In the genomic region with DNA sequence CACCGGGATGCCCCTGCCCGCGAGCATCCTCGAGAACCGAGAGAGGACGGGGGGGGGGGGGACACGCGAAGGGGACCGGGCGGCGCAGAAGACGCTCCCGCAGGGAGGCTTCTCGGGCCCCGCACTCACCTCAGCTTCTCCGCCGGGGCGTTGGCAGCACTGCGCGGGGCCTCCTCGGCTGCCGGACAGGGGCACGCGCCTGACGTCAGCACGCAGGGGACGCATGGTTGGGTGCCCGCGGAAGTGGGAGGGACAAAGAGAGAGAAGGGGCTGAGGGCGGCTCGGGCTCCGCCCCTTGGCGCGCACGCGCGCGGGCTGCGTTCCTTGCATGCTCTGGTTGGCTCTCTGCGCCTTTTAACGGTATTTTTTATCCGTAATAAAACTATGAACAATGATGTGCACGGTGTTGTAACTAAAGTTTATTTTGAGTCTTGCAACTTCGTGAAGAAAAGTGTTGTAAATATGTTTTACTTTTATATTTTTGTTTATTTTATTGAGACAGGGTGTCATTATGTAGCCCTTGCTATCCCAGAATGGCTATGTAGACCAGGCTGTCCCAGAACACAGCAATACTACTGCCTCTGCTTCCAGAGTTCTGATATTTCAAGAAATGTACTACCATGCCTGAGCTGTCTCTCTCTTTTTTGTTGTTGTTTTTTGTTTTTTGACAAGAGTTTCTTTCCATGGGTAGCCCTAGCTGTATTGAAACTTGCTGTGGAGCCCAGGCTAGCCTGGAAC, we compare ENCODE assay signal across 7 mouse cellular contexts. TPM values are rescaled to one million over a fixed set of nuclear protein-coding genes. Genes with fewer than 3 reads are reported as not detected.
DNase-seq lines count a peak whose midpoint lies in the region; ATAC-seq lines count a peak whose summit lies in the region.

A gene (minus strand): TSS at position 204 of the 738 bp plus-strand sequence.

- WGBS in embryonic facial prominence, embryonic 12.5 days, result under 1% methylated on average over 31 of the region's 44 CpGs
- 1% methylated on average over 36 of the region's 44 CpGs for WGBS in limb, embryonic 11.5 days
- WGBS in midbrain, embryonic 14.5 days, result under 1% methylated on average over 38 of the region's 44 CpGs

- ATAC-seq in embryonic facial prominence, embryonic 12.5 days (ENCODE audit: insufficient number of reproducible peaks, insufficient read depth, low FRiP score, low TSS enrichment), result peak; percentile 94
- ATAC-seq in limb, embryonic 11.5 days (ENCODE audit: insufficient number of reproducible peaks, low FRiP score, low TSS enrichment, low read depth), result peak; percentile 96
- peak; percentile 97 for ATAC-seq in midbrain, embryonic 14.5 days (ENCODE audit: low FRiP score, low TSS enrichment)

- H3K27me3 ChIP-seq in embryonic facial prominence, embryonic 12.5 days, result 0 out of 2 replicates have a peak, but pooled peaks cover 3% of the 10 kb centered on the region
- H3K27me3 ChIP-seq in limb, embryonic 11.5 days (ENCODE audit: control insufficient read depth, insufficient read depth, low read length), result no peaks in the 10 kb centered on the region
- no peaks in the 10 kb centered on the region for H3K27me3 ChIP-seq in midbrain, embryonic 14.5 days (ENCODE audit: control insufficient read depth, insufficient read depth, low read length)

- H3K36me3 ChIP-seq in embryonic facial prominence, embryonic 12.5 days, result no peaks in the 10 kb centered on the region
- H3K36me3 ChIP-seq in limb, embryonic 11.5 days (ENCODE audit: control insufficient read depth, insufficient read depth, low read length), result no peaks in the 10 kb centered on the region
- no peaks in the 10 kb centered on the region for H3K36me3 ChIP-seq in midbrain, embryonic 14.5 days (ENCODE audit: control insufficient read depth, insufficient read depth, low read length)

- H3K4me3 ChIP-seq in embryonic facial prominence, embryonic 12.5 days, result peak within 1 kb of the TSS; percentile 97
- peak within 1 kb of the TSS; percentile 82 for H3K4me3 ChIP-seq in limb, embryonic 11.5 days (ENCODE audit: low read depth, low read length)
- H3K4me3 ChIP-seq in midbrain, embryonic 14.5 days (replicated peaks; ENCODE audit: low read depth, low read length), result peak within 1 kb of the TSS; percentile 94

- peak within 1 kb of the TSS; percentile 79 for H3K4me2 ChIP-seq in embryonic facial prominence, embryonic 12.5 days (replicated peaks)
- peak within 1 kb of the TSS; percentile 58 for H3K4me2 ChIP-seq in limb, embryonic 11.5 days (ENCODE audit: low read depth, severe bottlenecking)
- peak within 1 kb of the TSS; percentile 69 for H3K4me2 ChIP-seq in midbrain, embryonic 14.5 days (ENCODE audit: low read length)

- peaks cover 30% of the 10 kb centered on the region; the same call in 1 of the 2 replicates for H3K4me1 ChIP-seq in embryonic facial prominence, embryonic 12.5 days
- H3K4me1 ChIP-seq in limb, embryonic 11.5 days (ENCODE audit: control insufficient read depth, insufficient read depth, low read length), result peaks cover 6% of the 10 kb centered on the region; the same call in 1 of the 2 replicates
- peaks cover 29% of the 10 kb centered on the region for H3K4me1 ChIP-seq in midbrain, embryonic 14.5 days (ENCODE audit: control insufficient read depth, insufficient read depth, low read length)

- peak within 1 kb of the TSS; percentile 98 for H3K9ac ChIP-seq in embryonic facial prominence, embryonic 12.5 days
- H3K9ac ChIP-seq in limb, embryonic 11.5 days (ENCODE audit: low read length), result peak within 1 kb of the TSS; percentile 97
- H3K9ac ChIP-seq in midbrain, embryonic 14.5 days (replicated peaks; ENCODE audit: low read length), result peak within 1 kb of the TSS; percentile 99

- no peaks in the 10 kb centered on the region for H3K9me3 ChIP-seq in embryonic facial prominence, embryonic 12.5 days
- no peaks in the 10 kb centered on the region for H3K9me3 ChIP-seq in limb, embryonic 11.5 days (ENCODE audit: control insufficient read depth, low read length)
- no peaks in the 10 kb centered on the region for H3K9me3 ChIP-seq in midbrain, embryonic 14.5 days (ENCODE audit: control insufficient read depth, low read length)

- H3K27ac ChIP-seq in embryonic facial prominence, embryonic 12.5 days, result peak within 1 kb of the TSS; percentile 95
- H3K27ac ChIP-seq in limb, embryonic 11.5 days (replicated peaks; ENCODE audit: low read depth, low read length), result peak within 1 kb of the TSS; percentile 92
- H3K27ac ChIP-seq in midbrain, embryonic 14.5 days (replicated peaks; ENCODE audit: low read depth, low read length), result peak within 1 kb of the TSS; percentile 98

- peak; percentile 99 for DNase-seq in adrenal gland, postnatal 25 days
- peak; percentile 100 for DNase-seq in heart, adult 11 months
- DNase-seq in kidney, adult 18-20 months, result peak; percentile 98
- DNase-seq in limb, embryonic 11.5 days (ENCODE audit: low spot score), result peak; percentile 99
- DNase-seq in midbrain, embryonic 14.5 days, result peak; percentile 98
- DNase-seq in spleen, adult 18-20 months, result peak; percentile 97 to 98

RNA-seq across cellular contexts. Expression of the gene that starts here (rescaled TPM):
- total RNA-seq in adrenal gland, postnatal 25 days (2021), result 429 and 434 TPM in 2 replicates
- polyA plus RNA-seq in embryonic facial prominence, embryonic 12.5 days (2016; fragmentation: Nextera tagmentation; extraction: Ambion mirVana), result 651 and 669 TPM in 2 replicates
- 620 and 621 TPM in 2 replicates for polyA plus RNA-seq in limb, embryonic 11.5 days (2014; fragmentation: Nextera tagmentation; extraction: Ambion mirVana)
- 984 and 991 TPM in 2 replicates for polyA plus RNA-seq in midbrain, embryonic 14.5 days (2014; fragmentation: Nextera tagmentation; extraction: Ambion mirVana)

Comparison
In these comparisons a context has a peak if more than half of its experiments do, and no peak if none do; other contexts are left out.
1. Peak in every context shown above with its lines: DNase-seq, ATAC-seq, H3K4me3 ChIP-seq and H3K27ac ChIP-seq.